Mouse (Mus musculus) G1E (cell line): ENCODE measurements around the gene Atg7. TPM values are rescaled to one million over a fixed set of nuclear protein-coding genes. Genes with fewer than 3 reads are reported as not detected.
A peak's percentile ranks its signal among the peaks of the same experiment; 100 is the strongest.

Experiments used
- ATAC-seq: 2 replicates; pipeline ENCODE4 v1.8.0; 2016; ENCODE audit warnings: mild to moderate bottlenecking; ENCODE audit not compliant: insufficient number of reproducible peaks, poor library complexity, low FRiP score, severe bottlenecking; ENCODE audit errors: extremely low read depth
- DNase-seq: peaks from one replicate; pipeline ENCODE4 v3.0.0; 2012; ENCODE audit warnings: low spot score
- H3K27me3 ChIP-seq: 2 replicates; pipeline ENCODE4 v1.6.1; 2012; ENCODE audit warnings: mild to moderate bottlenecking, low read length, inconsistent platforms; ENCODE audit not compliant: insufficient read depth
- H3K36me3 ChIP-seq: replicated peaks from 2 replicates; pipeline ENCODE3; 2012; ENCODE audit warnings: mild to moderate bottlenecking, inconsistent platforms
- H3K4me1 ChIP-seq: 2 replicates; pipeline ENCODE4 v1.6.1; 2012; ENCODE audit warnings: low read depth, low read length, inconsistent platforms, mixed read lengths; ENCODE audit not compliant: insufficient read depth
- H3K4me3 ChIP-seq: 2 replicates; pipeline ENCODE4 v1.5.1; 2012; ENCODE audit warnings: low read depth, mild to moderate bottlenecking, inconsistent platforms, low read length, moderate library complexity, mixed read lengths
- H3K9me3 ChIP-seq: replicated peaks from 2 replicates; pipeline ENCODE4 v1.6.1; 2012; ENCODE audit warnings: inconsistent platforms
- CTCF ChIP-seq: IDR thresholded peaks from 2 replicates; pipeline ENCODE4 v1.5.1; 2012; ENCODE audit warnings: low read depth, low read length, inconsistent platforms, mixed read lengths
- GATA1 ChIP-seq: IDR thresholded peaks from 2 replicates; pipeline ENCODE4 v1.6.1; 2012; ENCODE audit warnings: borderline replicate concordance, low read length, inconsistent platforms, mixed read lengths
- GATA2 ChIP-seq: IDR thresholded peaks from 2 replicates; pipeline ENCODE4 v1.6.1; 2012; ENCODE audit warnings: low read depth, low read length, inconsistent platforms, borderline replicate concordance
- POLR2AphosphoS5 ChIP-seq: IDR thresholded peaks from 2 replicates; pipeline ENCODE4 v1.6.1; 2012; ENCODE audit warnings: low read depth, low read length, inconsistent platforms; ENCODE audit not compliant: insufficient replicate concordance
- TAL1 ChIP-seq: conservative IDR thresholded peaks from 2 replicates; pipeline ENCODE4 v1.6.1; 2012; ENCODE audit warnings: low read depth, low read length, inconsistent platforms, mixed read lengths
- polyA plus RNA-seq: library from polyadenylated mRNA; stranded (reverse); fragments of >175 nt; gene quantifications from 2 replicates; pipeline ENCODE4 v1.2.3, GENCODE M21; 2012
- total RNA-seq, 2 experiments: library from RNA; stranded (forward) in 1 of 2; stranded (reverse) in 1 of 2; fragments of 200-1000 nt in 1 of 2; fragments of >200 nt in 1 of 2; fragmentation: Nextera tagmentation in 1 of 2; gene quantifications; 2 replicates each; pipeline ENCODE4 v1.2.3; 2014 to 2017

Gene Atg7
- total and polyA plus RNA-seq, 3 experiments, result 19.4 to 47.4 (median 37.9) TPM

GRCm38 (mm10) chr6:114842863-114843262 lies 200.0 kb downstream of the Atg7 start:
- H3K27me3 ChIP-seq, result no peaks in the 10 kb centered on the region; the same call in 1 of the 2 replicates
- DNase-seq (no peak), ATAC-seq (no peak)
- no peak overlapping the region for H3K4me3 ChIP-seq
- peaks cover 18% of the 10 kb centered on the region for H3K36me3 ChIP-seq
- H3K4me1 ChIP-seq, result peaks cover 36% of the 10 kb centered on the region
- no peak for TF ChIP-seq CTCF
- no peak for TF ChIP-seq GATA2
- no peak for TF ChIP-seq TAL1
- no peak for TF ChIP-seq POLR2AphosphoS5
- TF ChIP-seq GATA1, result no peak
- peaks cover 6% of the 10 kb centered on the region; the same call in 1 of the 2 replicates for H3K9me3 ChIP-seq

GRCm38 (mm10) chr6:114846153-114846772 lies 203.4 kb downstream of the Atg7 start:
- DNase-seq, result no peak
- peaks cover 3% of the 10 kb centered on the region; the same call in 1 of the 2 replicates for H3K27me3 ChIP-seq
- no peak overlapping the region for H3K4me3 ChIP-seq

GRCm38 (mm10) chr6:114847582-114848174 lies 204.8 kb downstream of the Atg7 start:
- no peak for ATAC-seq
- Histone ChIP-seq H3K4me3 (no peak overlapping the region), H3K36me3 (peaks cover 23% of the 10 kb centered on the region), H3K27me3 (peaks cover 5% of the 10 kb centered on the region; the same call in 1 of the 2 replicates), H3K9me3 (peaks cover 2% of the 10 kb centered on the region; the same call in 1 of the 2 replicates), H3K4me1 (peaks cover 37% of the 10 kb centered on the region)
- TF ChIP-seq CTCF (no peak), GATA1 (no peak), GATA2 (no peak)
- DNase-seq, result no peak

More at GRCm38 (mm10) chr6:114846153-114846772, 203.4 kb downstream of the Atg7 start:
- H3K4me1 ChIP-seq, result peaks cover 33% of the 10 kb centered on the region
- TF ChIP-seq GATA1, result no peak
- no peak for TF ChIP-seq CTCF
- no peak for TF ChIP-seq GATA2
- TF ChIP-seq TAL1, result no peak
- no peak for TF ChIP-seq POLR2AphosphoS5
- no peak for ATAC-seq
- H3K36me3 ChIP-seq, result peaks cover 23% of the 10 kb centered on the region
- peaks cover 2% of the 10 kb centered on the region; the same call in 1 of the 2 replicates for H3K9me3 ChIP-seq

- DNase-seq (no peak), ATAC-seq (0 out of 2 replicates have a peak, but pooled peaks have one; percentile 32)
- no peaks in the 10 kb centered on the region for H3K9me3 ChIP-seq
- H3K36me3 ChIP-seq, result peaks cover 26% of the 10 kb centered on the region
- peaks cover 5% of the 10 kb centered on the region; the same call in 1 of the 2 replicates for H3K27me3 ChIP-seq
- no peak overlapping the region; the same call in 1 of the 2 replicates for H3K4me3 ChIP-seq
- peaks cover 38% of the 10 kb centered on the region for H3K4me1 ChIP-seq
- TF ChIP-seq CTCF, result no peak
- TF ChIP-seq POLR2AphosphoS5, result no peak
- TF ChIP-seq TAL1, result no peak
- no peak for TF ChIP-seq GATA2
- TF ChIP-seq GATA1, result no peak
Measured at GRCm38 (mm10) chr6:114848761-114849160, 205.9 kb downstream of the Atg7 start.

- H3K27me3 ChIP-seq, result peaks cover 5% of the 10 kb centered on the region; the same call in 1 of the 2 replicates
- H3K4me1 ChIP-seq, result peaks cover 43% of the 10 kb centered on the region
- H3K4me3 ChIP-seq, result no peak overlapping the region
- H3K9me3 ChIP-seq, result no peaks in the 10 kb centered on the region
- peaks cover 26% of the 10 kb centered on the region for H3K36me3 ChIP-seq
- no peak for ATAC-seq
- DNase-seq, result no peak
- no peak for TF ChIP-seq TAL1
- TF ChIP-seq GATA1, result no peak
- TF ChIP-seq POLR2AphosphoS5, result no peak
- no peak for TF ChIP-seq GATA2
- no peak for TF ChIP-seq CTCF
Measured at GRCm38 (mm10) chr6:114849787-114850186, 206.9 kb downstream of the Atg7 start.

GRCm38 (mm10) chr6:114851688-114852087 lies 208.8 kb downstream of the Atg7 start:
- ATAC-seq, result no peak
- H3K9me3 ChIP-seq, result no peaks in the 10 kb centered on the region
- DNase-seq, result no peak
- H3K4me3 ChIP-seq, result no peak overlapping the region
- peaks cover 58% of the 10 kb centered on the region for H3K4me1 ChIP-seq
- H3K36me3 ChIP-seq, result peaks cover 31% of the 10 kb centered on the region
- no peak for TF ChIP-seq CTCF
- TF ChIP-seq TAL1, result no peak
- no peak for TF ChIP-seq GATA2
- no peak for TF ChIP-seq GATA1
- TF ChIP-seq POLR2AphosphoS5, result no peak
- H3K27me3 ChIP-seq, result peaks cover 5% of the 10 kb centered on the region; the same call in 1 of the 2 replicates
